Mouse (Mus musculus) liver, embryonic 16.5 days (tissue): ENCODE results near the gene H60b. TPM values are rescaled to one million over a fixed set of nuclear protein-coding genes. Genes with fewer than 3 reads are reported as not detected.
"Not testable (repeated sequence)": the region's sequence is repeated elsewhere in the genome, so short reads cannot be mapped to it uniquely, and the experiment has no call there.

ENCODE experiments used
- ATAC-seq: fragments of 200-750 bp; cut with Nextera tagmentation; 2 replicates; pipeline ENCODE4 v1.8.0; 2017; ENCODE audit warnings: low read depth, mild to moderate bottlenecking, moderate number of reproducible peaks, moderate library complexity
- H3K27ac ChIP-seq: fragments of 300-500 bp; sonication (generic); 2 replicates; pipeline ENCODE4 v1.5.1; 2014; ENCODE audit warnings: mild to moderate bottlenecking, low read length
- H3K27me3 ChIP-seq: fragments of 300-500 bp; sonication (generic); 2 replicates; pipeline ENCODE4 v1.6.1; 2014; ENCODE audit warnings: low read depth, low read length, mixed read lengths; ENCODE audit not compliant: control insufficient read depth, insufficient read depth
- H3K36me3 ChIP-seq: fragments of 300-500 bp; sonication (generic); 2 replicates; pipeline ENCODE4 v1.6.1; 2014; ENCODE audit warnings: mild to moderate bottlenecking; ENCODE audit not compliant: control insufficient read depth, insufficient read depth
- H3K4me1 ChIP-seq: fragments of 300-500 bp; sonication (generic); 2 replicates; pipeline ENCODE4 v1.6.1; 2014; ENCODE audit warnings: low read depth, low read length, mixed read lengths; ENCODE audit not compliant: control insufficient read depth
- H3K4me2 ChIP-seq: fragments of 300-500 bp; sonication (generic); 2 replicates; pipeline ENCODE4 v1.6.1; 2014; ENCODE audit warnings: low read depth, low read length, mixed read lengths
- H3K4me3 ChIP-seq: fragments of 300-500 bp; sonication (generic); 2 replicates; pipeline ENCODE4 v1.5.1; 2014; ENCODE audit warnings: low read depth, mild to moderate bottlenecking, low read length
- H3K9ac ChIP-seq: fragments of 300-500 bp; sonication (generic); 2 replicates; pipeline ENCODE4 v1.6.1; 2014; ENCODE audit warnings: low read depth, low read length
- H3K9me3 ChIP-seq: fragments of 300-500 bp; sonication (generic); replicated peaks from 2 replicates; pipeline ENCODE4 v1.6.1; 2016; ENCODE audit warnings: low read length; ENCODE audit not compliant: control insufficient read depth
- WGBS: fragments of 180-500 bp; shearing (Covaris S2); extraction: QIAGEN DNeasy Blood & Tissue Kit; methylation state at CpG from one replicate; pipeline ENCODE4 v1.1.7; 2014; ENCODE audit not compliant: insufficient replicate concordance; 5-methylcytosine and 5-hydroxymethylcytosine counted together
- polyA plus RNA-seq: library from polyadenylated mRNA; unstranded; fragments of >200 nt; fragmentation: Nextera tagmentation; extraction: Ambion mirVana; gene quantifications from 2 replicates; pipeline ENCODE4 v1.2.1, GENCODE M21; 2015

H60b gene
- polyA plus RNA-seq, 1 experiment from 2014 or later, result not detected

DNA sequence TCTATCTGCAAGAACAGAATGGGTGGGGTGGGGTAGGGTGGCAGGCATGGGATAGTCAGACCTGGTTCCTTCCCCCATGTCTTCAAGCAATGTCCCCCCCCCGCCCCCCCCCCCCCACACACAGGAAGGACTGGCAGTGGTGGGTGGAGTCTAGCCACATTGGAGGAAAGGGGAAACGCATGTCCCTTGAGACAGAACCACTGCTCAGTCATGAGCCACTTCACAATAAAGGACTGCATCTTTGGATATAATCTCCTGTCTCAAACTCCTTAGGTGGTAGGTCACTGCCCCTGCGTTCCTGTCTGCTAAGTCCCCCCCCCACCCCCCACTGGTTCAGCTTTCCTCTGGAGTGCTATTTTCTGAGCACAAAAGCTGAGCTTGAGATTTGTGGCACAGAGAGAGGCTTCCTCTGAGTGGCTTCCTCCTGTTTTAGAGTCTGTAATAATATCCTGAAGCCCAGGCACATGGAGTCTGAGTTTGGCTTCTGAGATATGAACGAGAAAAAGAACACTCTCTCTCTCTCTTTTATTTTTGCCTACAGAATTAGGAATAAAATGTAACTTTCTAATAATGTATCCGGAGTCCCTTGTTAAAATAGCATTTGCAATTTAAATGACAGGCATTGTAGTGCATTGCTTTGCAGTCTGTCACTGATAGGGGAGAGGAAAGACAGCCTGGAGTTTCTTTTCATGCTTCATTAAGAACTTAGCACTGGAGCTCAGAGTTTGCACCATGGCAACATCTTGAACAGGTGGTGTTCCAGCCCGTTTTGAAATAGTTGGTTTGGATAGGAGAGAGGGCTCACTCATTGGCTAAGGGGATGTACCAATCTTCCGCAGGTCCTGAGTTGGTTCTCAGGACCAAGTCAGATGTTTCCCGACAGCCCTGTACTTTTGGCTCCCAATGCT lies 112.7 kb downstream of the H60b start:
- H3K9ac ChIP-seq, H3K4me1 ChIP-seq, H3K27me3 ChIP-seq, H3K27ac ChIP-seq, H3K36me3 ChIP-seq, H3K4me3 ChIP-seq, ATAC-seq, H3K9me3 ChIP-seq, H3K4me2 ChIP-seq: not testable (repeated sequence)
- WGBS, result 36% methylated on average over 6 of the region's 8 CpGs

DNA sequence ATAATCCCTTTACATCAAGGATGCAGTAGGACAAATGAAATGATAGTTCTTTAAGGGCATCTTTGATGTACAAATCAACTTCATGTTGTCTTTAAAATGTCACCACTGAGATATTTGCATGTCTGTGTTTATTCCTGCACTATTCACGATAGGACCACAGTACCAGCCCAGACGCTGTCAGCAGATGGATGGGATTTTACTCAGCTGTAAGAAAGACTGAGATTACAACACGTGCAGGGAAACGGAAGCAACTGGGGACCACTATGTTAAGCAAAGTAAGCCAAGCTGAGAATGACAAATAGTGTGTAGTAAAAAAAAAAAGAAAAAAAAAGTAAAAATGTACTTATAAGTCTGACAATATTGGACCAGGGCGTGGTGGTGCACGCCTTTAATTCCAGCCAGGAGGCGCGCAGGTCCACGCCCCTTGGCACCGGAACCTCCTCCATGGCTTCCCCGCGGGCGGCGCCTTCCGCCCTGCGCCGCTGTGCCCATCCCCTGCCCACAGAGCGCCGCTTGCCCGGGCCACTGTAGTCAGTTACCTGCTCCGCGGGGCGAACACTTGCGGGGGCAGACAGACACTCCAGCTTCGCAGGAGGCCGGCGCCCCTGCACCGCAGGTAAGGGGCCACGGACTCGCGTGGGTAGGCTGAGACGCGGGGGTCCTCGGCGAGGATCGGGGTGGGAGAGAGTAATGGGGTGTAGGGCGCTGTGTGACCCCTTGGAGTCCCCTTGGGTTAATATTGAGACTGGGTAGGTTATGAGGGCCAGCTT lies 114.7 kb downstream of the H60b start:
- not testable (repeated sequence) for H3K27ac ChIP-seq, H3K36me3 ChIP-seq, H3K4me1 ChIP-seq, H3K9ac ChIP-seq, H3K9me3 ChIP-seq, H3K27me3 ChIP-seq, ATAC-seq
- Histone ChIP-seq H3K4me3 (peak overlapping the region; percentile 40), H3K4me2 (peak overlapping the region; percentile 51)
- 2% methylated on average over 33 of the region's 37 CpGs for WGBS

GRCm38 (mm10) chr10:22273684-22274305 lies 115.4 kb downstream of the H60b start:
- H3K9ac ChIP-seq, result no peak overlapping the region

GRCm38 (mm10) chr10:22274445-22275057 lies 116.2 kb downstream of the H60b start:
- H3K4me1 ChIP-seq, result no peaks in the 10 kb centered on the region
- no peak overlapping the region; the same call in 1 of the 2 replicates for H3K4me2 ChIP-seq
- no peak for ATAC-seq
- 5% methylated on average over 19 of the region's 19 CpGs for WGBS
- H3K9ac ChIP-seq, result no peak overlapping the region
- H3K27me3 ChIP-seq, result peaks cover 7% of the 10 kb centered on the region
- H3K4me3 ChIP-seq, result no peak overlapping the region
- no peaks in the 10 kb centered on the region for H3K36me3 ChIP-seq
- no peak overlapping the region for H3K27ac ChIP-seq
- no peaks in the 10 kb centered on the region for H3K9me3 ChIP-seq

More at GRCm38 (mm10) chr10:22273684-22274305, 115.4 kb downstream of the H60b start:
- H3K4me3 ChIP-seq, result peak overlapping the region; percentile 40
- no peaks in the 10 kb centered on the region for H3K9me3 ChIP-seq
- peaks cover 7% of the 10 kb centered on the region for H3K27me3 ChIP-seq
- H3K4me1 ChIP-seq, result no peaks in the 10 kb centered on the region
- WGBS, result under 1% methylated on average over 39 of the region's 41 CpGs
- no peaks in the 10 kb centered on the region for H3K36me3 ChIP-seq
- H3K27ac ChIP-seq, result no peak overlapping the region
- ATAC-seq, result no peak
- H3K4me2 ChIP-seq, result peak overlapping the region; percentile 51

- WGBS, result 60% methylated on average over 2 of the region's 2 CpGs
- H3K36me3 ChIP-seq, H3K9ac ChIP-seq, H3K4me2 ChIP-seq, H3K4me1 ChIP-seq, H3K27me3 ChIP-seq, ATAC-seq, H3K4me3 ChIP-seq, H3K27ac ChIP-seq, H3K9me3 ChIP-seq: not testable (repeated sequence)
Observed at GRCm38 (mm10) chr10:22278468-22278867, 120.1 kb downstream of the H60b start.

DNA sequence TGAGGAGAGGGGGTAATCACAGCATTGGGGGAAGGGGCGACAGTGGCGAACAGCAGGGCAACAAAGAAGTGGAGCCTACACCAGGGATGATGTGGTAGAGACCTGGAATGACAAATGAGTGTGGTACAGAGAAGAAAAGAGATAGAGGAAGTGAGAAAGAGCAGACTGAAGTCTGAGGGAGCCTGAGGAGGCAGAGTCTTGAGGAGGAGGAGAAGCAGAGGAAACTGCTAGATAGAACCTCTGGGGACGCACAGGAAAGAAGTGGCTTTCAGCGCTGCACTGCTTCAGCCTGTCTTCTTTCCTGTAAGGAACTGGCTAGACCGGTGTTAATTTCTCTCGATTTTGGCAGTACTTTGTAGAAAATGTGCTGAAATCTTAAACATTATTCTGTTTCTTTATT lies 124.4 kb downstream of the H60b start:
- Histone ChIP-seq H3K9ac (no peak overlapping the region), H3K9me3 (no peaks in the 10 kb centered on the region), H3K27ac (no peak overlapping the region), H3K4me1 (no peaks in the 10 kb centered on the region), H3K4me3 (no peak overlapping the region), H3K36me3 (no peaks in the 10 kb centered on the region), H3K27me3 (no peaks in the 10 kb centered on the region), H3K4me2 (no peak overlapping the region)
- no peak for ATAC-seq
- WGBS, result 10% methylated on average over 6 of the region's 6 CpGs

- Histone ChIP-seq H3K36me3 (no peaks in the 10 kb centered on the region), H3K27ac (no peak overlapping the region), H3K4me3 (no peak overlapping the region), H3K4me1 (no peaks in the 10 kb centered on the region), H3K27me3 (no peaks in the 10 kb centered on the region), H3K9ac (no peak overlapping the region), H3K9me3 (no peaks in the 10 kb centered on the region), H3K4me2 (no peak overlapping the region)
- ATAC-seq, result no peak
- WGBS, result 21% methylated on average over 1 of the region's 1 CpGs
Observed at GRCm38 (mm10) chr10:22295676-22296075, 137.3 kb downstream of the H60b start.

- 40% methylated on average over 5 of the region's 5 CpGs for WGBS
Observed at GRCm38 (mm10) chr10:22297033-22297762, 138.8 kb downstream of the H60b start.

More at GRCm38 (mm10) chr10:22297033-22297762, 138.8 kb downstream of the H60b start:
- no peak for ATAC-seq
- Histone ChIP-seq H3K4me3 (no peak overlapping the region), H3K27ac (no peak overlapping the region), H3K36me3 (no peaks in the 10 kb centered on the region), H3K27me3 (no peaks in the 10 kb centered on the region), H3K9me3 (no peaks in the 10 kb centered on the region), H3K9ac (no peak overlapping the region), H3K4me1 (no peaks in the 10 kb centered on the region), H3K4me2 (no peak overlapping the region)
